Mouse (Mus musculus): ENCODE measurements around the gene Nav1. TPM values are rescaled to one million over a fixed set of nuclear protein-coding genes. Genes with fewer than 3 reads are reported as not detected.
A peak's percentile ranks its signal among the peaks of the same experiment; 100 is the strongest.
"Not testable (repeated sequence)": the region's sequence is repeated elsewhere in the genome, so short reads cannot be mapped to it uniquely, and the experiment has no call there.

Gene Nav1
- polyA plus RNA-seq, 1 experiment from 2014 or later = 25.6 TPM

DNA sequence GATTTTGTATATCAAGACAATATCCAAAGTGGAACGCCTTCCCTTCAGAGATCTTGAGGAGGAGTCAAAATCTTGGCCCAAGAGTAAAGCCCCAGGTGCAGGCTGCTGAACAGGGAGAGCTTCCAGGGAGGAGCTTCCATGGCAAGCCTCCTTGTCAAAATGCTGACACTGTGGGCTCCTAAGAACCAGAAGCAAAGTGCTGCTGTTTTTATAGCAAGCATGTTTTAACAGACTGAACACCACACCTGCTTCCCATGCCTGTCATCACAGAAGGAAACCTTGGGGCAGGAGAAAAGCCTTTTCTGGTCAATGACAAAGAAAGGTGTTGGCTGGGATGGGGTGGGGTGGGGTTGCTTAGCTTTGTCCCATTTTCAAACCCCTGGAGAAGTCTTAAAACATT, 112.0 kb downstream of the Nav1 start:
- Histone ChIP-seq H3K4me1 (ENCODE audit: control insufficient read depth, insufficient read depth, low read length) (peaks cover 31% of the 10 kb centered on the region; the same call in 1 of the 2 replicates), H3K36me3 (ENCODE audit: control insufficient read depth, insufficient read depth, low read length) (no peaks in the 10 kb centered on the region), H3K27ac (ENCODE audit: low read length) (no peak overlapping the region), H3K9me3 (ENCODE audit: control insufficient read depth, low read depth, low read length) (no peaks in the 10 kb centered on the region), H3K9ac (replicated peaks; ENCODE audit: low read depth, low read length) (no peak overlapping the region), H3K4me3 (ENCODE audit: low read depth, low read length) (no peak overlapping the region), H3K4me2 (replicated peaks; ENCODE audit: low read depth, low read length) (no peak overlapping the region), H3K27me3 (ENCODE audit: control insufficient read depth, insufficient read depth, low read length) (no peaks in the 10 kb centered on the region)
- ATAC-seq (ENCODE audit: insufficient number of reproducible peaks, insufficient read depth, low FRiP score, low read depth) = no peak
- 79% methylated on average over 1 of the region's 1 CpGs for WGBS

DNA sequence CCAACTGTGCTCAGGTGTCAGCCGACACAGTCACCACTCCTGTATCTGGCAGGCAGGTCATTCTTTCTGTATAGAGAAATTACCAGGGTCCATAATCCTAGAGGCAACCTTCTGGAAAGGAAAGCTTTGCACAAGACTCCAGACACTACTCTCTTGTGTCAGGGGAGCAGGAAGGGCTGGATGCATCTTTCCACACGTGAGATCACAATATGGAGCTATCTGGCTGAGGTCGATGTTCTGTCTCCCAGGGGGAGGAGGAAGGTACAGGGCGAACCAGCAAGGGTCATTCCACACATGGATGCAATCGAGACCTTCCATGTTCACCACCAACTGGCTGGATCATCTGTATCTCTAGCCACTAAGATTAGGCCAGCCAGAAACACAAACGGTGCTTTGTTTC, 113.2 kb downstream of the Nav1 start:
- Histone ChIP-seq H3K27ac (ENCODE audit: low read length) (no peak overlapping the region), H3K27me3 (ENCODE audit: control insufficient read depth, insufficient read depth, low read length) (no peaks in the 10 kb centered on the region), H3K9me3 (ENCODE audit: control insufficient read depth, low read depth, low read length) (no peaks in the 10 kb centered on the region), H3K36me3 (ENCODE audit: control insufficient read depth, insufficient read depth, low read length) (no peaks in the 10 kb centered on the region), H3K9ac (replicated peaks; ENCODE audit: low read depth, low read length) (no peak overlapping the region), H3K4me1 (ENCODE audit: control insufficient read depth, insufficient read depth, low read length) (peaks cover 28% of the 10 kb centered on the region; the same call in 1 of the 2 replicates), H3K4me2 (replicated peaks; ENCODE audit: low read depth, low read length) (no peak overlapping the region), H3K4me3 (ENCODE audit: low read depth, low read length) (no peak overlapping the region)
- WGBS = 80% methylated on average over 6 of the region's 6 CpGs
- ATAC-seq (ENCODE audit: insufficient number of reproducible peaks, insufficient read depth, low FRiP score, low read depth) = no peak

- WGBS = 75% methylated on average over 10 of the region's 10 CpGs
- no peak overlapping the region for H3K4me3 ChIP-seq (ENCODE audit: low read depth, low read length)
- ATAC-seq (ENCODE audit: insufficient number of reproducible peaks, insufficient read depth, low FRiP score, low read depth) = no peak
Measured at GRCm38 (mm10) chr1:135492406-135492805, 114.7 kb downstream of the Nav1 start.

GRCm38 (mm10) chr1:135490931-135491666, 116.0 kb downstream of the Nav1 start:
- Histone ChIP-seq H3K9me3 (ENCODE audit: control insufficient read depth, low read depth, low read length) (no peaks in the 10 kb centered on the region), H3K4me1 (ENCODE audit: control insufficient read depth, insufficient read depth, low read length) (peaks cover 27% of the 10 kb centered on the region; the same call in 1 of the 2 replicates), H3K4me3 (ENCODE audit: low read depth, low read length) (no peak overlapping the region), H3K27me3 (ENCODE audit: control insufficient read depth, insufficient read depth, low read length) (no peaks in the 10 kb centered on the region), H3K9ac (replicated peaks; ENCODE audit: low read depth, low read length) (no peak overlapping the region), H3K36me3 (ENCODE audit: control insufficient read depth, insufficient read depth, low read length) (no peaks in the 10 kb centered on the region), H3K4me2 (replicated peaks; ENCODE audit: low read depth, low read length) (no peak overlapping the region), H3K27ac (ENCODE audit: low read length) (peak overlapping the region; percentile 18; the same call in 1 of the 2 replicates)
- WGBS = 51% methylated on average over 10 of the region's 10 CpGs
- no peak for ATAC-seq (ENCODE audit: insufficient number of reproducible peaks, insufficient read depth, low FRiP score, low read depth)

More at GRCm38 (mm10) chr1:135492406-135492805, 114.7 kb downstream of the Nav1 start:
- Histone ChIP-seq H3K36me3 (ENCODE audit: control insufficient read depth, insufficient read depth, low read length) (no peaks in the 10 kb centered on the region), H3K27ac (ENCODE audit: low read length) (no peak overlapping the region), H3K27me3 (ENCODE audit: control insufficient read depth, insufficient read depth, low read length) (no peaks in the 10 kb centered on the region), H3K4me2 (replicated peaks; ENCODE audit: low read depth, low read length) (no peak overlapping the region), H3K9ac (replicated peaks; ENCODE audit: low read depth, low read length) (no peak overlapping the region), H3K4me1 (ENCODE audit: control insufficient read depth, insufficient read depth, low read length) (peaks cover 28% of the 10 kb centered on the region; the same call in 1 of the 2 replicates), H3K9me3 (ENCODE audit: control insufficient read depth, low read depth, low read length) (no peaks in the 10 kb centered on the region)

GRCm38 (mm10) chr1:135488879-135489278, 118.2 kb downstream of the Nav1 start:
- Histone ChIP-seq H3K36me3 (ENCODE audit: control insufficient read depth, insufficient read depth, low read length) (no peaks in the 10 kb centered on the region), H3K4me3 (ENCODE audit: low read depth, low read length) (no peak overlapping the region), H3K4me2 (replicated peaks; ENCODE audit: low read depth, low read length) (no peak overlapping the region), H3K4me1 (ENCODE audit: control insufficient read depth, insufficient read depth, low read length) (0 out of 2 replicates have a peak, but pooled peaks cover 13% of the 10 kb centered on the region), H3K9me3 (ENCODE audit: control insufficient read depth, low read depth, low read length) (no peaks in the 10 kb centered on the region; the same call in 1 of the 2 replicates), H3K27ac (ENCODE audit: low read length) (no peak overlapping the region), H3K9ac (replicated peaks; ENCODE audit: low read depth, low read length) (no peak overlapping the region), H3K27me3 (ENCODE audit: control insufficient read depth, insufficient read depth, low read length) (no peaks in the 10 kb centered on the region)
- no peak for ATAC-seq (ENCODE audit: insufficient number of reproducible peaks, insufficient read depth, low FRiP score, low read depth)
- WGBS = 66% methylated on average over 9 of the region's 9 CpGs

DNA sequence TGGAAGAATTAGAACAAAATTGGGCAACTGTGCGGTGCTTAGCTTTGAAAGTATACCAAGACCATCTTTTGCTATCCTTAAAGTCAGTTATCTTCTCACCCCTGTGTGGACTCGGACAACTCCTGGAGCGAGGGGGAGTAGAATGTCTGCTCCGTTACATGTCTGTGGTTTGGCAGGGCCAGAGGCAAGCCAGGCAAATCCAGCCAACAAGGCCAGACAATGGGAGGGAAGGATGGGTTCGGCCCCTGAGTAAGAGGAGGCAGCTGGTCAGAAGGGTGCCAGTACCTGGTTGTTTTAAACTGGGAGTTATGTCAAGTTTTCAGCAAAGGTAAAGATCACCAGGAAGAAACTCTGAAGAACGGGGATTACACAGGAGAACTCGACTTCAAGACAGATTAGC, 121.9 kb downstream of the Nav1 start:
- 92% methylated on average over 7 of the region's 7 CpGs for WGBS

DNA sequence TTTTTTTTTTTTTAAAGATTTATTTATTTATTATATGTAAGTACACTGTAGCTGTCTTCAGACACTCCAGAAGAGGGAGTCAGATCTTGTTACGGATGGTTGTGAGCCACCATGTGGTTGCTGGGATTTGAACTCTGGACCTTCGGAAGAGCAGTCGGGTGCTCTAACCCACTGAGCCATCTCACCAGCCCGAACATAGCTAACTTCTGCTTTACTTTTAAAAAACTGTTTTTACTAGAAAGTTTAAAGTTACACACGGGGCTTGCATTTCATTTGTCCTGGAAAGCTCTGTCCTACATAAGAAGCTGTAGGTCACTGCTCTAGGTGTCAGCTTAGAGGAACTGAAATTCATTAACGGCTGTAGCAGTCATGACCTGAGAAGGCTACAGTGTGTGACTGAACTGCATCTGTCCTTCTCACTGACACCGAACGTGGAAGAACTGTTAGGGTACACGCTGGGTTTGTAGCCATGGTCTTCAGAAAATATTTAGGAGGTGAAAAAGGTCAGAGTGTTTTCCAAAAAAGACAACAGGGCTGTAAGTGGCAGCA, 122.5 kb downstream of the Nav1 start:
- H3K9ac ChIP-seq (replicated peaks; ENCODE audit: low read depth, low read length); ATAC-seq (ENCODE audit: insufficient number of reproducible peaks, insufficient read depth, low FRiP score, low read depth): not testable (repeated sequence)

More for the DNA sequence above, 121.9 kb downstream of the Nav1 start:
- H3K4me3 ChIP-seq (ENCODE audit: low read depth, low read length) = no peak overlapping the region
- H3K4me2 ChIP-seq (replicated peaks; ENCODE audit: low read depth, low read length) = no peak overlapping the region
- ATAC-seq (ENCODE audit: insufficient number of reproducible peaks, insufficient read depth, low FRiP score, low read depth) = no peak
- no peak overlapping the region for H3K9ac ChIP-seq (replicated peaks; ENCODE audit: low read depth, low read length)
- peaks cover 4% of the 10 kb centered on the region; the same call in 1 of the 2 replicates for H3K9me3 ChIP-seq (ENCODE audit: control insufficient read depth, low read depth, low read length)
- H3K4me1 ChIP-seq (ENCODE audit: control insufficient read depth, insufficient read depth, low read length) = no peaks in the 10 kb centered on the region
- no peak overlapping the region for H3K27ac ChIP-seq (ENCODE audit: low read length)
- no peaks in the 10 kb centered on the region for H3K27me3 ChIP-seq (ENCODE audit: control insufficient read depth, insufficient read depth, low read length)
- H3K36me3 ChIP-seq (ENCODE audit: control insufficient read depth, insufficient read depth, low read length) = no peaks in the 10 kb centered on the region

DNA sequence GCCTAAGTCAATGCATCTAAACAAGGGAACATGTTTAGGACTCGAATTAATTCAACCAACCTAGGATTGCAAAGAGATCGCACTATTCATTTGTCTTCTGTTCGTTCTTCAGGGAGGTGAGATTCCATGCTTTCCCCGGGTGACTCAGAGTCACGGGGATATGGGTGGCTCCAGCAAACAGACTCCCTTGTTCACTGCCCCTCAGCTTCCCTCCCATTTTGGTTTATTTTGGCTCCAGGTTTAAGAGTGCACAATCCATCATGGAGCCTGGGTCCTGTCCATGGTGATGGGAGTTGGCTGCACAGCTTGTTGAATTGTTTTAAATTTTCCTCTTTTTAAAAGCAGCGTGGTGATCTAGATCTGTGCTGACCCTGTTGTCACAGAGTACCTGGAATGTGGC, 123.1 kb downstream of the Nav1 start:
- Histone ChIP-seq H3K9ac (replicated peaks; ENCODE audit: low read depth, low read length) (no peak overlapping the region), H3K9me3 (ENCODE audit: control insufficient read depth, low read depth, low read length) (peaks cover 4% of the 10 kb centered on the region; the same call in 1 of the 2 replicates), H3K27me3 (ENCODE audit: control insufficient read depth, insufficient read depth, low read length) (no peaks in the 10 kb centered on the region), H3K4me1 (ENCODE audit: control insufficient read depth, insufficient read depth, low read length) (no peaks in the 10 kb centered on the region), H3K4me2 (replicated peaks; ENCODE audit: low read depth, low read length) (no peak overlapping the region), H3K27ac (ENCODE audit: low read length) (no peak overlapping the region), H3K4me3 (ENCODE audit: low read depth, low read length) (no peak overlapping the region), H3K36me3 (ENCODE audit: control insufficient read depth, insufficient read depth, low read length) (no peaks in the 10 kb centered on the region)
- ATAC-seq (ENCODE audit: insufficient number of reproducible peaks, insufficient read depth, low FRiP score, low read depth) = no peak
- 84% methylated on average over 6 of the region's 6 CpGs for WGBS

More for the DNA sequence above, 122.5 kb downstream of the Nav1 start:
- H3K4me1 ChIP-seq (ENCODE audit: control insufficient read depth, insufficient read depth, low read length); H3K27me3 ChIP-seq (ENCODE audit: control insufficient read depth, insufficient read depth, low read length); H3K27ac ChIP-seq (ENCODE audit: low read length); H3K36me3 ChIP-seq (ENCODE audit: control insufficient read depth, insufficient read depth, low read length); H3K4me2 ChIP-seq (replicated peaks; ENCODE audit: low read depth, low read length); H3K9me3 ChIP-seq (ENCODE audit: control insufficient read depth, low read depth, low read length); H3K4me3 ChIP-seq (ENCODE audit: low read depth, low read length): not testable (repeated sequence)
- 88% methylated on average over 8 of the region's 9 CpGs for WGBS
